Mouse (Mus musculus) midbrain, embryonic 12.5 days (tissue): ENCODE data around the gene Nags. TPM values are rescaled to one million over a fixed set of nuclear protein-coding genes. Genes with fewer than 3 reads are reported as not detected.
"Not testable (repeated sequence)": the region's sequence is repeated elsewhere in the genome, so short reads cannot be mapped to it uniquely, and the experiment has no call there.

Experiments used
- ATAC-seq: fragments of 200-750 bp; cut with Nextera tagmentation; 2 replicates; pipeline ENCODE4 v1.8.0; 2017; ENCODE audit warnings: low read depth, moderate TSS enrichment, moderate library complexity; ENCODE audit not compliant: low FRiP score
- H3K27ac ChIP-seq: fragments of 300-500 bp; sonication (generic); replicated peaks from 2 replicates; pipeline ENCODE4 v1.5.1; 2016; ENCODE audit warnings: mild to moderate bottlenecking
- H3K27me3 ChIP-seq: fragments of 300-500 bp; sonication (generic); 2 replicates; pipeline ENCODE4 v1.6.1; 2016; ENCODE audit warnings: mild to moderate bottlenecking
- H3K36me3 ChIP-seq: fragments of 300-500 bp; sonication (generic); 2 replicates; pipeline ENCODE4 v1.6.1; 2016
- H3K4me1 ChIP-seq: fragments of 300-500 bp; sonication (generic); 2 replicates; pipeline ENCODE4 v1.6.1; 2016
- H3K4me2 ChIP-seq: fragments of 300-500 bp; sonication (generic); replicated peaks from 2 replicates; pipeline ENCODE4 v1.6.1; 2016; ENCODE audit warnings: mild to moderate bottlenecking, moderate library complexity
- H3K4me3 ChIP-seq: fragments of 300-500 bp; sonication (generic); 2 replicates; pipeline ENCODE4 v1.5.1; 2016; ENCODE audit warnings: mild to moderate bottlenecking
- H3K9ac ChIP-seq: fragments of 300-500 bp; sonication (generic); replicated peaks from 2 replicates; pipeline ENCODE4 v1.6.1; 2016; ENCODE audit warnings: mild to moderate bottlenecking, moderate library complexity
- H3K9me3 ChIP-seq: fragments of 300-500 bp; sonication (generic); 2 replicates; pipeline ENCODE4 v1.6.1; 2016; ENCODE audit warnings: mild to moderate bottlenecking
- WGBS: fragments of 180-500 bp; shearing (Covaris S2); methylation state at CpG from one replicate; pipeline ENCODE4 v1.1.7; 2016; 5-methylcytosine and 5-hydroxymethylcytosine counted together
- polyA plus RNA-seq: library from polyadenylated mRNA; unstranded; fragments of >200 nt; fragmentation: Nextera tagmentation; extraction: Ambion mirVana; gene quantifications from 2 replicates; pipeline ENCODE4 v1.2.1, GENCODE M21; 2016

Gene Nags
- polyA plus RNA-seq, 1 experiment from 2014 or later: not detected

DNA sequence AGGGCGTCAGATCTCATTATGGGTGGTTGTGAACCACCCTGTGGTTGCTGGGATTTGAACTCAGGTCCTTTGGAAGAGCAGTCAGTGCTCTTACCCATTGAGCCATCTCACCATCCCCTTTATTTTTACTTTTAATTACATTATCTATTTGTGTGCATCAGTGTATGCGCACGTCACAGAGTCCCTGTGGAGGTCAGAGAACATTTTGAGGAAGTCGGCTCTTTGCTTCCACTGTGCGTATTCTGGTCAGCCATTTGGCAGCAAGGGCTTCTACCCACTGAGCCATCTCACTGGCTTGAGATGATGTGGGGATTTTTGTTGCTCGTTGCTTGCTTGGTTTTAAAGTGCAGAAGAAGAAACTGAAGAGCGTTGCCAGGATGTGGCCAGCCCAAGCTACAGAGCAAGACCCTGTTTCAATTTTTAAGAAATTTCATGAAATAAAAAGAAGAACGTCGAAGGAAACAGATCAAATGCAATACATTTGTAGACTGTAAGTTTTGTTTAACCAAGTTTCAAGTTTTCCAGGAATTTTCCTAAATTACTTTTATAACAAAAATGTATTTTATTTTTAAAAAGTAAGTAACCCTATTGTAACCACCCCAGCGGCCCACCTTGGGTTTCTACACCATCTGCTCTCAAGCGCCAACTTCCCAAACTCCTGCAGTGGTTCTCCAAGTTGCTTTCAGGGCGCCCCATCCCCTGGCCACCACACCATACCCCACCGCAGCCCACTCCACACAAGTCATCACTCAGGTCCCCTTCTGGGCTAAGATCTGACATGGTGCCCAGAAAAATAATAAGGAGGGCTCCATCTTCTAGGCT is 7.5 kb upstream of the Nags start:
- no peak overlapping the region for H3K27ac ChIP-seq
- peak overlapping the region; percentile 47 for H3K4me2 ChIP-seq
- H3K9me3 ChIP-seq: no peaks in the 10 kb centered on the region
- H3K27me3 ChIP-seq: peaks cover 26% of the 10 kb centered on the region
- peak overlapping the region; percentile 12; the same call in 1 of the 2 replicates for H3K4me3 ChIP-seq
- peaks cover 9% of the 10 kb centered on the region for H3K4me1 ChIP-seq
- no peaks in the 10 kb centered on the region for H3K36me3 ChIP-seq
- 48% methylated on average over 13 of the region's 13 CpGs for WGBS
- ATAC-seq: 0 out of 2 replicates have a peak, but pooled peaks have one; percentile 16
- H3K9ac ChIP-seq: no peak overlapping the region

DNA sequence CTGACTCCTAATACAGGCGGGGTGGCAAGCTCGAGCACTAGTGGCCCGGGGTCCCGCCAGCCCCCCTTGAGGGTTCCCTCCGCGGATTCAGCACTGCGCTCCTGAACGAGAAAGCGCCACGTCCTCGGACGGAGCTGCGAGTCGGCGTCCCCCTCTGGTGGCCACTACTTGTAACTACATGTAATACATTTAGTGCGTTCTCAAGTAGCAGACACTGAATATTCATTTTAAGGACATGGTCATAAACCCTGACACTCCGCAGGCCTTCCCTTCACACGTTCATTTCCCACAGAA is 6.9 kb upstream of the Nags start:
- WGBS: under 1% methylated on average over 18 of the region's 18 CpGs

DNA sequence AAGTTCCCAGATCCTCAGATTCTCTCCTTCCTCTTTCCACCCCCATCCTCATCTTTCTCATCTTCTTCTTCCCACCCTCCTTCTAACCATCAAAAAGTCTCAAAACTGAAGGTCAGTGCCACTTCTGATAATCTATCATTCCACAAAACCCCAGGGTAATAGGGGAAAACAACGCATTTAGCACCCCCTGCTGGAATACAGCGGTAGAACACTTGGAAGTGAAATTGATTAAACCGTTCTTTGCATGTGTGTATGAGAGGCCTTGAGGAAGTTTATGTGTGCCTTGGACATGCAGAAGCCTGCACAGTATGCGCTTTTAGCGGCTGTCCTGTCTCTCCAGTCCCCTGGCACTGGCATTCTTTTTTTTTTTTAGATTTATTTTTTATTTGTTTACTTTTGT is 4.8 kb upstream of the Nags start:
- no peak for ATAC-seq
- Histone ChIP-seq H3K27ac (no peak overlapping the region), H3K27me3 (peaks cover 48% of the 10 kb centered on the region), H3K9me3 (no peaks in the 10 kb centered on the region), H3K4me3 (no peak overlapping the region), H3K4me1 (peaks cover 3% of the 10 kb centered on the region; the same call in 1 of the 2 replicates), H3K9ac (no peak overlapping the region), H3K36me3 (no peaks in the 10 kb centered on the region), H3K4me2 (no peak overlapping the region)
- WGBS: 5% methylated on average over 5 of the region's 5 CpGs

More for the DNA sequence above, 6.9 kb upstream of the Nags start:
- Histone ChIP-seq H3K4me2 (peak overlapping the region; percentile 47), H3K4me1 (peaks cover 9% of the 10 kb centered on the region), H3K27ac (no peak overlapping the region), H3K4me3 (peak overlapping the region; percentile 12; the same call in 1 of the 2 replicates), H3K27me3 (peaks cover 32% of the 10 kb centered on the region), H3K36me3 (no peaks in the 10 kb centered on the region), H3K9me3 (no peaks in the 10 kb centered on the region), H3K9ac (no peak overlapping the region)
- ATAC-seq: 0 out of 2 replicates have a peak, but pooled peaks have one; percentile 44

DNA sequence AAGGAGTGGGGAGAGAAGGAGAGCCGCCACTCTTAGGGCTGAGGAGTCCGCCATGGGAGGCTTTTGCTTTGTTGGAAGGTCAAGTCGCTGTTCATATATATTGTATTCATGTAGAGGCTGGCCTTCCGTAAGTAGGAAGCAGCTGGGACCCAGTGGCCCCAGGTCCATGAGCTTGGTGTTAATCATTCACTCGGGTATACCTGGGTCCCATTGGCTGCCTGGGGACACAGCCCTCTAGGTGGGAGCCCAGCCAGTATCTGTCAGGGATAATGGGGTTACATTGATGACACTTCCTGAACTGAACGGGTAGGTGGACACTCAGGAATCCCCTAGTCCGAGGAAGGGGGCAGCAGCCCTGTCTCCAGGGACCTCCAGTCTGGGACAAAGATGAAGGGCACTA is 3.0 kb upstream of the Nags start:
- Histone ChIP-seq H3K4me2 (no peak overlapping the region), H3K4me1 (peaks cover 16% of the 10 kb centered on the region; the same call in 1 of the 2 replicates), H3K27ac (no peak overlapping the region), H3K9me3 (no peaks in the 10 kb centered on the region), H3K27me3 (peaks cover 60% of the 10 kb centered on the region), H3K4me3 (no peak overlapping the region), H3K9ac (no peak overlapping the region), H3K36me3 (no peaks in the 10 kb centered on the region)
- WGBS: 70% methylated on average over 7 of the region's 7 CpGs
- no peak for ATAC-seq

DNA sequence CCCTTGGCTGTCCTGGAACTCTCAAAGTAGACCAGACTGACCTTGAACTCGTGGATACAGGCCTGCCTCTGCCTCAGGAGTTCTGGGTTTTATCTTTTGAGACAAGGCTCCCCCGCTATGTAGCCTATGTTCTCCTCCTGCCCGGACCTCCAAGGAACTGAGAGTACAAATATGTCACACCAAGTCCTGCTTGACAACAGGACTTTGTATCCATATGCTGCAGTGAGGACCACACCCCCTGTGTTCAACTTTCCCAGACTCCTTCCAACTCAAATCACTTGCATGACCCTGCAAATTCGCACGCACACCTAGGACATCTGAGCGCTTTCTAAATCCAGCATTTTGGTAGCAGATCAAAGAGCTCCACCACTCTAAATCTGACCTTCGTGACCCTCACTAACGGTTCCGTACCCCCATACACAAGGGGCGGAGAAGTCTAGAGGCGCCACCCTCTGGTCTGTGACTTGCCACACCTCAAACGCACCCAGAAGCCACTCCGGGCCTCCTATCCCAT is 299 bp upstream of the Nags start:
- Histone ChIP-seq H3K4me2 (peak overlapping the region; percentile 42), H3K9ac (no peak overlapping the region), H3K4me1 (peaks cover 16% of the 10 kb centered on the region; the same call in 1 of the 2 replicates), H3K36me3 (no peaks in the 10 kb centered on the region), H3K27ac (no peak overlapping the region), H3K27me3 (peaks cover 78% of the 10 kb centered on the region), H3K9me3 (no peaks in the 10 kb centered on the region), H3K4me3 (peak overlapping the region; percentile 27; the same call in 1 of the 2 replicates)
- WGBS: 25% methylated on average over 13 of the region's 13 CpGs
- no peak for ATAC-seq

DNA sequence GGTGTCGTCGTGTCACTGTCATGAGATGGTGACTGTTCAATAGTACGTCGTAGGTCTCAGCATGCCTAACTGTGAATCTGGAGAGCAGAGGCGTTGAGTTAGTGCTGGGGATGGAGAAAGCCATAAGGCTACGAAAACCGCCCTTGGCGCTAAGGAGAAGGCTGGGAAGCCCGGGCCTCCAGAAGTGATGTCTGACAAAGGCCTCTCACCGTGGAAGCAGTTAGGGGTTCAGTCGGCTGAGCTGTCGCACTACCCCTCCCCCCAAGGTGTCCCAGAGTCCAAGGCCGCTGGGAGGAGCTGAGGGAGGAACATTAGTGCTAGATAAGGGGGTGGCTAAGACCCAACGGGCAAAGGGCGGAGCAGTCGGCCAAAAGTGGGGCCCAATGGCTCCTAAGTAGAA is 692 bp downstream of the Nags start:
- Histone ChIP-seq H3K27me3 (peaks cover 78% of the 10 kb centered on the region), H3K27ac (no peak overlapping the region), H3K9ac (no peak overlapping the region), H3K36me3 (no peaks in the 10 kb centered on the region), H3K4me1 (peaks cover 16% of the 10 kb centered on the region; the same call in 1 of the 2 replicates), H3K4me3 (no peak overlapping the region), H3K9me3 (no peaks in the 10 kb centered on the region), H3K4me2 (peak overlapping the region; percentile 42)
- ATAC-seq: no peak
- WGBS: 4% methylated on average over 16 of the region's 16 CpGs

DNA sequence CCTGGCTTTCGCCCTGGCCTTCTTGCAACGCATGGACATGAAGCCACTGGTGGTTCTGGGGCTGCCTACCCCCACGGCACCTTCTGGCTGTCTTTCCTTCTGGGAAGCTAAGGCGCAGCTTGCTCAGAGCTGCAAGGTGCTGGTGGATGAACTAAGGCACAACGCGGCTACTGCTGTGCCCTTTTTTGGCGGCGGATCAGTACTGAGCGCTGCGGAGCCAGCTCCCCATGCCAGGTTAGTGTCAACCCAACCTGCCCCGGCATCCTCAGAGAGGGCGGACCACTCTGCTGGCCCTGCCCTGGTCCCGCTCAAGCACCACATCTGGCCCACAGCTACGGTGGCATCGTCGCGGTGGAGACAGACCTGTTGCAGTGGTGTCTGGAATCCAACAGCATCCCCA is 1.2 kb downstream of the Nags start:
- Histone ChIP-seq H3K27ac (no peak overlapping the region), H3K9ac (no peak overlapping the region), H3K9me3 (no peaks in the 10 kb centered on the region), H3K4me2 (no peak overlapping the region), H3K27me3 (peaks cover 78% of the 10 kb centered on the region), H3K4me1 (peaks cover 16% of the 10 kb centered on the region; the same call in 1 of the 2 replicates), H3K4me3 (no peak overlapping the region), H3K36me3 (no peaks in the 10 kb centered on the region)
- no peak for ATAC-seq
- WGBS: 10% methylated on average over 17 of the region's 17 CpGs

DNA sequence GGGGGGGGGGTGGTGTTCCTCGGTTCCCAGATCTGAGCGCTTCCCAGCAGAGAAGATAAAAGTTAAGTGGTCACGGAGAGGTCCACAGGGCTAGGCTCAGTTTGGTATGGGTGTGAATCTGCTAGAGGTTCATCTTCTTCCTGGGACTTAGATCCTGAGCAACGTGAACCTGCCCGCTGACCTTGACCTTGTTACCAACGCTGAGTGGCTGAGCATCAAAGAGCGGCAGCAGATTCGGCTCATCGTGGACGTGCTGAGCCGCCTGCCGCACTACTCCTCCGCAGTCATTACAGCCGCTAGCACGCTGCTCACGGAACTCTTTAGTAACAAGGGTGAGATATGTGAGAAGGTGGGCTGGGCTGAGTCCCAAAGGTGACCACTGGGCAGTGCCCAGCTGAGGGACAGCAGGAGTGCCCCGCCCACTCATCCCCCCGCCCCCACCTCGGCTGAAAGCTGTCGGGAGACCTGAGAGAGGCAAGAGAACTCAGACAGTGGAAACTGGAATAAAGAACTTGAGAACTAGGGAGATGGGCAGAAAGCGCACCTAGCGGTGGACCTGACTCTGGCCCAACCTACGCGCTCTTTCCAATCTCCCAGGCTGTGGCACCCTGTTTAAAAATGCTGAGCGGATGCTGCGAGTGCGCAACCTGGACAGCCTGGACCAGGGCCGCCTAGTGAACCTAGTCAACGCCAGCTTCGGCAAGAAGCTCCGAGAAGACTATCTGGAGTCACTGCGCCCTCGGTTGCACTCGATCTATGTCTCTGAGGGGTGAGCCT is 2.1 kb downstream of the Nags start:
- H3K4me3 ChIP-seq: no peak overlapping the region
- H3K4me2 ChIP-seq: no peak overlapping the region
- ATAC-seq: no peak

DNA sequence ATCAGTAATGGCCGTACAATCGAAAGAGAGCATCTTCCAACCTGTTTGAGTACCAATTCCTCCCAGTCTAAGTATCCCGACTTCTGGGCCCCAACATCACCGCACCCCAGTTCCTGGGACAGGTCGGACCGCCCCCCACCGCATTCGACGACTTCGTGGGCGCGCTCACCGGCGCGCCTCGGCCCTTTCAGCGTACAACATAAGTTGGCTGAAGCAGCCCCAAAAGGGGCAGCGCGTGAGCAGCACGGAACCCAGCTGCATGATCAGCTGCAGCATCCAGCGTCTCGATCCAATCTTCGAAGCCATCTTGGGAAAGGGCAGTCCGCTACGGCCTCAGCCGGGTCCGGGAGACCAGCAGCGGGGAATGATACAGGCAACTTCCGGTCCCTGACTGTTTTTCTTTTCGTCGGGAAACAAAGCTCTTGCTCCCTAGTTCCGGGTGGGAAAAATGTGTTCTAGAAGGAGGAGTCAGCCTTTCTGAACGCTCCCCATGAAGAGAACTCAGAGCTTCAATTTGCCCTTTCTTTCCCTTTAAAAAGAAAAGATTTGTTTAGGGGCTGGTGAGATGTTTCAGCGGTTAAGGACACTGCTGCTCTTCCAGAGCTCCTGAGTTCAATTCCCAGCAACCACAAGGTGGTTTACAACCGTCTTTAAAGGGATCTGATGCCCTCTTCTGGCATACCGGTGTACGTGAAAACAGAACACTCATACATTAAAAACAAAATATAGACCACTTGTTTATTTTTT is 10.9 kb downstream of the Nags start, which contains the start of gene Tmem101:
Tmem101 (minus strand) TSS at position 366 of the 747 bp plus-strand sequence.
- H3K4me2 ChIP-seq: peak within 1 kb of the TSS; percentile 89
- H3K27me3 ChIP-seq: no peaks in the 10 kb centered on the region
- peaks cover 26% of the 10 kb centered on the region for H3K36me3 ChIP-seq
- peak; percentile 85 for ATAC-seq
- H3K4me1 ChIP-seq: peaks cover 13% of the 10 kb centered on the region
- no peaks in the 10 kb centered on the region for H3K9me3 ChIP-seq
- H3K27ac ChIP-seq: peak within 1 kb of the TSS; percentile 72
- under 1% methylated on average over 37 of the region's 37 CpGs for WGBS
- H3K9ac ChIP-seq: peak within 1 kb of the TSS; percentile 76
- H3K4me3 ChIP-seq: peak within 1 kb of the TSS; percentile 63

More for the DNA sequence above, 2.1 kb downstream of the Nags start:
- H3K36me3 ChIP-seq: 0 out of 2 replicates have a peak, but pooled peaks cover under 1% of the 10 kb centered on the region
- 14% methylated on average over 34 of the region's 34 CpGs for WGBS
- peaks cover 74% of the 10 kb centered on the region for H3K27me3 ChIP-seq
- no peaks in the 10 kb centered on the region for H3K9me3 ChIP-seq
- no peak overlapping the region for H3K27ac ChIP-seq
- no peak overlapping the region for H3K9ac ChIP-seq
- peaks cover 16% of the 10 kb centered on the region; the same call in 1 of the 2 replicates for H3K4me1 ChIP-seq

DNA sequence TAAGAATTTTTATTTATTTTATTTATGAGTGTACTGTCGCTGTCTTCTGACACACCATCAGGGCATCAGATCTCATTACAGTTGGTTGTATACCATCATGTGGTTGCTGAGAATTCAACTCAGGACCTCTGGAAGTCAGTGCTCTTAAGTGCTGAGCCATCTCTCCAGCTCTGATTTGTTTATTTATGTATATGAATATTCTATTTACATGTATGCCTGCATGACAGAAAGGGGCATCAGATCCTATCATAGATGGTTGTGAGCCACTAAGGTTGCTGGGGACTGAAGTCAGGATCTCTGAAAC is 11.4 kb downstream of the Nags start:
- 9% methylated on average over 1 of the region's 1 CpGs for WGBS
- Histone ChIP-seq H3K4me1 (peaks cover 13% of the 10 kb centered on the region), H3K4me2 (0 out of 2 replicates have a peak overlapping the region, but pooled peaks have one; percentile 89), H3K36me3 (peaks cover 30% of the 10 kb centered on the region), H3K9ac (no peak overlapping the region), H3K27ac (no peak overlapping the region), H3K9me3 (no peaks in the 10 kb centered on the region), H3K4me3 (no peak overlapping the region), H3K27me3 (no peaks in the 10 kb centered on the region)
- 0 out of 2 replicates have a peak, but pooled peaks have one; percentile 2 for ATAC-seq

DNA sequence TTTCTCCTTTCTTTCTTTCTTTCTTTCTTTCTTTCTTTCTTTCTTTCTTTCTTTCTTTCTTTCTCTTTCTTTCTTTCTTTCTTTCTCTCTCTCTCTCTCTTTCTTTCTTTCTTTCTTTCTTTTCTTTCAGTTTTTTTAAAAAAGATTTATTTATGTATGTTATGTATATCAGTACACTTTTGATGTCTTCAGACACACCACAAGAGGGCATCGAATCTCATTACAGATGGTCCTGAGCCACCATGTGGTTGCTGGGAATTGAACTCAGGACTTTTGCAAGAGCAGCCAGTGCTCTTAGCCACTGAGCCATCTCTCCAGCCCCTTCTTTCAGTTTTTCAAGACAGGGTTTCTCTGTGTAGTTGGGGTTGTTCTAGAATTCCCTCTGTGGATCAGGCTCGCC is 12.7 kb downstream of the Nags start:
- WGBS: 87% methylated on average over 2 of the region's 2 CpGs

More for the DNA sequence above, 12.7 kb downstream of the Nags start:
- H3K4me3 ChIP-seq, H3K27ac ChIP-seq, H3K27me3 ChIP-seq, ATAC-seq, H3K9ac ChIP-seq, H3K9me3 ChIP-seq, H3K4me2 ChIP-seq: not testable (repeated sequence)
- peaks cover 13% of the 10 kb centered on the region for H3K4me1 ChIP-seq
- peaks cover 35% of the 10 kb centered on the region for H3K36me3 ChIP-seq
